Comparison of ENCODE assay signal across 7 mouse cellular contexts in the genomic region with DNA sequence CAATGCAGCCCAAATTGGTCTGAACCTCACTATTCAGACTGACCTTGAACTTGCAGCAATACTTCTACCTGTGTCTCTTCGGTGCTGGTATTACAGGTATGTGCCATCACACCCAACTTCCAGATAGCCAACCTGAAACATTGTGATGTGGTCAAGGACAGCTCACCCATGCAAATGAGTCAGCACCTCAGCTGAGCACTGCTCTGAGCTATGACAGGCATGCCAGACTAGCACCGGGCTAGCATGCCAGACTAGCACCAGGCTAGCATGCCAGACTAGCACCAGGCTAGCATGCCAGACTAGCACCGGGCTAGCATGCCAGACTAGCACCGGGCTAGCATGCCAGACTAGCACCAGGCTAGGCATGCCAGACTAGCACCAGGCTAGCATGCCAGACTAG. TPM values are rescaled to one million over a fixed set of nuclear protein-coding genes. Genes with fewer than 3 reads are reported as not detected.
DNase-seq lines count a peak whose midpoint lies in the region; ATAC-seq and TF ChIP-seq lines count a peak whose summit lies in the region.
"Not testable (repeated sequence)": the region's sequence is repeated elsewhere in the genome, so short reads cannot be mapped to it uniquely, and the experiment has no call there.

No protein-coding gene starts in this region.

- WGBS in hindbrain, embryonic 12.5 days = 94% methylated on average over 4 of the region's 4 CpGs
- WGBS in liver, embryonic 14.5 days (ENCODE audit: insufficient replicate concordance) = 81% methylated on average over 4 of the region's 4 CpGs
- WGBS in midbrain, embryonic 11.5 days = 92% methylated on average over 4 of the region's 4 CpGs
- WGBS in stomach, embryonic 14.5 days = 89% methylated on average over 4 of the region's 4 CpGs

- not testable (repeated sequence) for H3K27me3 ChIP-seq in hindbrain, embryonic 12.5 days; liver, embryonic 14.5 days (ENCODE audit: control insufficient read depth, insufficient read depth, low read length); midbrain, embryonic 11.5 days (ENCODE audit: control insufficient read depth, insufficient read depth, low read length); stomach, embryonic 14.5 days (ENCODE audit: control insufficient read depth, insufficient read depth, low read length)

- H3K4me2 ChIP-seq in hindbrain, embryonic 12.5 days (replicated peaks); liver, embryonic 14.5 days (ENCODE audit: low read depth); midbrain, embryonic 11.5 days; stomach, embryonic 14.5 days (replicated peaks; ENCODE audit: low read depth, low read length): not testable (repeated sequence)

- H3K36me3 ChIP-seq in hindbrain, embryonic 12.5 days = peaks cover 11% of the 10 kb centered on the region; the same call in 1 of the 2 replicates
- not testable (repeated sequence) for H3K36me3 ChIP-seq in liver, embryonic 14.5 days (replicated peaks; ENCODE audit: control insufficient read depth, insufficient read depth, low read depth); midbrain, embryonic 11.5 days (ENCODE audit: control insufficient read depth, insufficient read depth, low read length); stomach, embryonic 14.5 days (ENCODE audit: control insufficient read depth, insufficient read depth, low read length)

- not testable (repeated sequence) for H3K27ac ChIP-seq in hindbrain, embryonic 12.5 days; liver, embryonic 14.5 days; midbrain, embryonic 11.5 days (ENCODE audit: low read depth, low read length); stomach, embryonic 14.5 days (ENCODE audit: low read length)

- H3K4me1 ChIP-seq in hindbrain, embryonic 12.5 days; liver, embryonic 14.5 days (replicated peaks; ENCODE audit: control insufficient read depth in 2 of 2, insufficient read depth in 2 of 2, low read length in 1 of 2); midbrain, embryonic 11.5 days (ENCODE audit: control insufficient read depth, insufficient read depth, low read length); stomach, embryonic 14.5 days (ENCODE audit: control insufficient read depth, insufficient read depth, low read length): not testable (repeated sequence)

- H3K4me3 ChIP-seq in hindbrain, embryonic 12.5 days; liver, embryonic 14.5 days (ENCODE audit: insufficient read depth in 1 of 2, low read depth in 2 of 2, low read length in 2 of 2); midbrain, embryonic 11.5 days (ENCODE audit: low read depth, low read length); stomach, embryonic 14.5 days (ENCODE audit: low read depth, low read length): not testable (repeated sequence)

- ATAC-seq in hindbrain, embryonic 12.5 days (ENCODE audit: low FRiP score) = 0 out of 2 replicates have a peak, but pooled peaks have one; percentile 22
- ATAC-seq in liver, embryonic 14.5 days (ENCODE audit: insufficient read depth) = 0 out of 2 replicates have a peak, but pooled peaks have one; percentile 7
- ATAC-seq in midbrain, embryonic 11.5 days (ENCODE audit: low FRiP score) = peak; percentile 30; the same call in 1 of the 2 replicates
- ATAC-seq in stomach, embryonic 14.5 days (ENCODE audit: insufficient number of reproducible peaks, insufficient read depth, low FRiP score, low read depth) = peak; percentile 29; the same call in 1 of the 2 replicates

- H3K9me3 ChIP-seq in hindbrain, embryonic 12.5 days (replicated peaks); liver, embryonic 14.5 days (ENCODE audit: control insufficient read depth, low read length); midbrain, embryonic 11.5 days (ENCODE audit: control insufficient read depth, low read length); stomach, embryonic 14.5 days (ENCODE audit: control insufficient read depth, low read depth, low read length): not testable (repeated sequence)

- TF ChIP-seq CTCF in liver, embryonic 14.5 days (IDR thresholded peaks at IDR 0.05; ENCODE audit: low read depth) = not testable (repeated sequence)

- not testable (repeated sequence) for H3K9ac ChIP-seq in hindbrain, embryonic 12.5 days; liver, embryonic 14.5 days (replicated peaks); midbrain, embryonic 11.5 days (ENCODE audit: low read length); stomach, embryonic 14.5 days (replicated peaks; ENCODE audit: low read depth, low read length)

- DNase-seq in adrenal gland, postnatal 25 days = peak; percentile 13
- peak; percentile 37 for DNase-seq in gastrocnemius, postnatal 10 days
- DNase-seq in kidney, adult 9 months = peak; percentile 28
- not testable (repeated sequence) for DNase-seq in liver, embryonic 14.5 days (ENCODE audit: low read depth in 3 of 3, low spot score in 3 of 3); midbrain, embryonic 11.5 days (ENCODE audit: low spot score, missing footprints)

- not testable (repeated sequence) for TF ChIP-seq EP300 in liver, embryonic 14.5 days (IDR thresholded peaks at IDR 0.05; ENCODE audit: low read depth)

RNA-seq across cellular contexts. Expression of a gene that starts 41.9 kb away (rescaled TPM):
- 92.1 and 96.9 TPM in 2 replicates for total RNA-seq in adrenal gland, postnatal 25 days (2021)
- 10 to 100 TPM; 14.9 to 33.4 TPM for total RNA-seq in gastrocnemius, postnatal 10 days (2021)
- 17.2 and 18.6 TPM in 2 replicates for polyA plus RNA-seq in hindbrain, embryonic 12.5 days (2016; fragmentation: Nextera tagmentation; extraction: Ambion mirVana)
- 4.3 and 5.4 TPM in 2 replicates for polyA plus RNA-seq in liver, embryonic 14.5 days (2012; rRNA removed)
- 1.7 and 2.4 TPM in 2 replicates for polyA plus RNA-seq in liver, embryonic 14.5 days (2014; fragmentation: Nextera tagmentation; extraction: Ambion mirVana)
- polyA plus RNA-seq in midbrain, embryonic 11.5 days (2014; fragmentation: Nextera tagmentation; extraction: Ambion mirVana) = 8.0 and 8.8 TPM in 2 replicates
- polyA plus RNA-seq in stomach, embryonic 14.5 days (2014; fragmentation: Nextera tagmentation; extraction: Ambion mirVana) = 12.5 and 14.6 TPM in 2 replicates

RNA-seq across cellular contexts. Expression of a gene that starts 50.8 kb away (rescaled TPM):
- total RNA-seq in adrenal gland, postnatal 25 days (2021) = 60.1 and 67.3 TPM in 2 replicates
- total RNA-seq in gastrocnemius, postnatal 10 days (2021) = 10 to 100 TPM; 32.9 to 38.2 TPM
- polyA plus RNA-seq in hindbrain, embryonic 12.5 days (2016; fragmentation: Nextera tagmentation; extraction: Ambion mirVana) = 58.8 and 64.6 TPM in 2 replicates
- 33.2 and 35.9 TPM in 2 replicates for polyA plus RNA-seq in liver, embryonic 14.5 days (2012; rRNA removed)
- polyA plus RNA-seq in liver, embryonic 14.5 days (2014; fragmentation: Nextera tagmentation; extraction: Ambion mirVana) = 20.9 and 22.3 TPM in 2 replicates
- polyA plus RNA-seq in midbrain, embryonic 11.5 days (2014; fragmentation: Nextera tagmentation; extraction: Ambion mirVana) = 54.5 and 54.7 TPM in 2 replicates
- 59.5 and 62.7 TPM in 2 replicates for polyA plus RNA-seq in stomach, embryonic 14.5 days (2014; fragmentation: Nextera tagmentation; extraction: Ambion mirVana)
